Mouse (Mus musculus) gastrocnemius, postnatal 36 days (tissue): ENCODE measurements at regions not wholly inside any gene's neighbourhood (a gene's known extent, or its start where the extent isn't known, plus 50 kb on each side); places are given as distances from the start of the nearest gene placed in this dataset.
A peak's percentile ranks its signal among the peaks of the same experiment; 100 is the strongest.

Source experiments
- DNase-seq, 2 experiments: peaks; one replicate each; pipeline ENCODE4 v3.0.0; 2022
- intact Hi-C: fragments of 180-260 bp; cut with DNase I; formaldehyde crosslinking; loops from one replicate; pipeline ENCODE4 v1.15.1; 2025

DNA sequence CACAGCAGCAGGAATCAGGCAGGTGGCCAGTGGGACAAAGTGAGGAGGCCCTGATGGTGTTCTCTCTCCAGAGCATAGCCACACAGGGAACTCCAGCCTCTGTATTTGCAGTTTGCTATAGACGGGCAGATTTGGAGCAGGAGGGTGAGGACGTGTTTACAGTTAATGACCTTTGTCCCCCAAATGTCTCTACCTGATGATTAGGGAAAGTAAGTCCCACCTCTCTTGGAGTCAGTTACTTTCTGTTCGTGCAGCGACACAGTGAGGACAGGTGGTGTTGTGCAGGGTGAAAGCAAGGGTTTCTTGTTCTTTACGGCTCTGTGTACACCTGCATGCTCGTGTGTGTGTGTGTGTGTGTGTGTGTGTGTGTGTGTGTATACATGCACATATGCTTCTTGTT, 162.9 kb downstream of the Adra2a start:
- DNase-seq: no peak
- intact Hi-C loops: no loop called here

DNA sequence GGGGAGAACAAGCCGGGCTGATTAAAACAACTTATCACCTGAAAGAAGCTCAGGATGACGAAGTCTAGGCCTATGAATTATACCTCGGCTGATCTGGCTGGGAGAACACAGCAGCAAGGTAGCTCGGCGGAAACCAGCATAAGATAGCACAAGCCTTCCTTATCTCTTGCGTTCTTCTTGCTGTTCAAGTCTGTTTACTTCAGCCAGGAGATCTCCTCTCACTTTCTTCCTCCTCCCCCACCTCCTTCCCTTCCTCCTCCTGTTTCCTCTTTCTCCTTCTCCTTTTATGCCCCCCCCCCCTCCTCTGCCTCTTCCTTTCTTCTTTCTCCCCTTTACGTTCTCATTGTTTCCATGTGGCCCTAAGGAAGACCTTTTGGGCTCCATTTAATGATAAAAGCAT, 168.2 kb downstream of the Adra2a start:
- intact Hi-C loops: no loop called here
- no peak for DNase-seq

DNA sequence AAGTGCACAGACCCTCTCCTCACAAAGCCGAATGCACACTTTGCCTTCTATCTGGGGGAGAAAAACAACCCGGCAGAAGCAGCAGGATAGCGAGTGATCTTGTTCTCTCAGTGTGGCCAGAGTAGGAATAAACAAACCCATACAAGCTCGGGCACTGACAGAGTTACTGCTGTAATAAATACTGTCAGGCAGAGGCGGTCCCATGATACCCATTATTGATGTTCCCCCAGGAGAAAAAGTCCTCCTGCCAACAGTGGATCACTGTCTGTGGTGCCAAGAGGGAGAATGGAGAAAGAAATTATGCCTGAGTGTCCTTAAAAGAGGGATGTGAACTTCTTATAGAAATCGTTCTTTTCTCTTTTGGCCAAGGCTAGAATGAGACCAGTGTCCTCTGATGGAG, 200.2 kb downstream of the Adra2a start:
- intact Hi-C loops: no loop called here
- DNase-seq: no peak

DNA sequence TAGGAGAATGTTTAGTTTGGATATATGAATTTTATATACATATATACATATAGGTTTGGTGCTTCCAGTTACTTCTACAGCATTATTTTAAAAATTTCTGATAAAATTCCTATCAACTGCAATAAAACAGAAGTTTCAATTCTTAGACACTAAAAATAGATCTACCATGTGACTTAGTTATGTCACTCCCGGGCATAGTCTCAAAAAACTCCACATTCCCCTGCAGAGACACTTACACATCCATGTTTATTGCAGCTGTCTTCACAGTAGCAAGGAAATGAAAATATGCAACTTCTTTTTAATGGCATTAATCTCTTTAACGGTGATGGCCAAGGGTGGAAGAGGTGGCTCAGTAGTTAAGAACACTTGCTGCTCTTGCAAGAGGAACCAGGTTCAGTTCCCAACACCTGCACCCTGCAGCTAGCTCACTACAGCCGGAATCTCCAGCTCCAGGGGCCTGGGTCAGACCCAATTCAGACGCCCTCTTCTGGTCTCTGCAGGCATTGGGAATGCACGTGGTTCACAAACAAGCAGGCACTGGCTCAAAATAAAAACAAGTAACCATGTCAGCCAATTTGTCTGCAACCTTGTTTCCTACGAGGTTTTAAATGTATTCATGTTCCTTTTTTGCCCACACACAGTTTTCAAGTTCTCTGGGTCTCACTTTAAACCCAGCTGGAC, 204.4 kb downstream of the Adra2a start:
- DNase-seq: peak in 1 of 2 experiments; percentile 9
- intact Hi-C loops: loop anchor here (5.0 kb wide), 1 partner anchor 201 kb away; no protein-coding TSS in a partner anchor

DNA sequence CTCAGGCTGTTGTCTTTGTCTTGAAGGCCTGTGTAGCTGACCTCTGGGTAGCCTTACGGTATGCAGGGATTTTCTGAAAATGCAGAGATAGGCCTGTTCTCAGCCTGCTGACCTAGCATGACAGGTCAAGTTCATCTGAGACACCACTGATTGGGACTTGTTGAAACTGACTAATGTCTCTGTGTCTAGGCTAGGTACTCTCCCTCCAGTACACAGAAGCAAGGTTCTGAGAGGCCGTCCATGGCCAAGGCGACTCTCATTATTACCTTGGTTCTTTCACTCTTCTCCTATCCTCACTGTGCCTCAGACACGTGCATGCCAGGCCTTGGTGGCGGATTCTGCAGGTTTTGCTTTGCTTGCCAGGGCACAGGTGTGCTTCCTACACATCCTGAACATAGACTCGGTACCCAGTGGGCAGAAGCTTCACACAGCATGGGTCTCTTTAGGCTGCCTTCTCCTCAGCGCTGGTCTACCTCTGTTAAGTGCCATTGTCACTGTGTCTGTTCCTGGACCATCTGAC, 208.3 kb downstream of the Adra2a start:
- intact Hi-C loops: no loop called here
- no peak for DNase-seq

DNA sequence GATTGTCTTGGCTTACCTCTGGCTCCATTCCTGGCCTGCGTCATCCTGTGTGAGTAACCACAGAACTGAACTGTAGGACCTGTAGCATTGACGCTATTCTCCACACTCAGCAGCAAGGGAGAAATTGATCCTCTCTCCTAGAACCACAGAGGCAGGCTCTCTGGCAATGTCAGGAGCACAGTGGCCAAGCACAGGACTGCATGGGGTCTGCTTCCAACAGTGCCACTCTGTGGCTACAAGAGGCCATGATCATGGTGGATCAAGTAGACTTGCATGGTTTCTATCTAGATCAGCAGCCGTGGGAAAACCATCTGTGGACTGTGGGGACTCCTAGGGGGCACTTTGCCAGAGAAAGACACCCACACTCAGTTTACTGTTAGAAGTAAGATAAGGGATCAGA, 213.9 kb downstream of the Adra2a start:
- DNase-seq: no peak
- intact Hi-C loops: no loop called here

DNA sequence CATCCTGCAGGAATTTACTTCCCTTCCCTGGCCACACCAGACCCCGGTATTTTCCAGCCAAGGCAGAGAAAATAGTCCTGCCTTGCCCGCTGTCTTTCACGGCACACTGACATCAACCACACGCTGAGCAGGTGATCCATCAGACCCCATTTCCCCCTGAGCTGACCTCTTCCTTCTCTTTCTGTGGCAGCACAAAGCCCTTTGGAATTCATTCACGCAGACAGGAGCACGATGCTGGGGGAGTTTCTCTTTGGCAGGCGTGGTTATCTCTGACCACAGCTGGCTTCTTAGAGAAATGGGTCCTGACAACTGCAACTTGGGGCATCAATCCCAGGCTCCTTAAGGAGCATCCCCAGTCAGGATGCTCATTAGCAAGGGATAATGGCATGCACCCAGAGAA, 215.2 kb downstream of the Adra2a start:
- intact Hi-C loops: no loop called here
- no peak for DNase-seq

DNA sequence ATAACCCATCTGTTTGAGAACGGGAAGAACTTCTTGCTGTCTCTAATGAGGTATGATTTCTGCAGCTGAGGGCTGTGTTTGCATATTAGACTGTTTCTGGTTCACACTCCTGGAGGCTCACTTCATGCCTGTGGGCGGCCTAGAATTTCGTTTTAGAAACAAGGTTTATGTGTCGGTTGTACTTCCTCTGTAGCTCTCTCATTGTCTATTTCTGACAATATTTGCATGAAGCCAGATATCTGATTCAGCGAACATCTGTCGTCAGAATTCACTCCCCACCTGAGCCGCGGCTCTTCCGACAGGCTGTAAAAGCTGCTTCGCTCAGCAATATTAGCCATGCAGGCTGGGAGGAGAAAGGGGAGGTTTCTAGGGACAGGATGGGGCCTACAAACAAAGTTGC, 233.4 kb downstream of the Adra2a start:
- intact Hi-C loops: no loop called here
- no peak for DNase-seq

DNA sequence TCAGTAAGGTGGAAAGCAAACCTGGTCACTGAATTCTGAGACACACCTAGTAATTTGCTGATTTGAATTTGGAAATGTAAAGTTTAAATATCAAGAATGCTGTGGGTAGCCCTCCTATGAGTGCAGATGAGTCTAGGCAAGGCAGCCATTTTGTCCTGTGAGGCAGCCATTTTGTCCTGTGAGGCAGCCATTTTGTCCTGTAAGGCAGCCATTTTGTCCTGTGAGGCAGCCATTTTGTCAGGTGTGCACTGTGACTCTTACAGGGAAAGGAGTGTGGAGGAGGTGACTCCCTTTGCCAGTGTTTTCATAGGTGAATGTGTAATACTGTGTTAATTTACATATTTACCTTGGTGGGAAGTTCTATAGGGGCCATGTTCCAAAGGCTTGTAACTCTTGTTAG, 241.5 kb downstream of the Adra2a start:
- intact Hi-C loops: no loop called here
- no peak for DNase-seq

DNA sequence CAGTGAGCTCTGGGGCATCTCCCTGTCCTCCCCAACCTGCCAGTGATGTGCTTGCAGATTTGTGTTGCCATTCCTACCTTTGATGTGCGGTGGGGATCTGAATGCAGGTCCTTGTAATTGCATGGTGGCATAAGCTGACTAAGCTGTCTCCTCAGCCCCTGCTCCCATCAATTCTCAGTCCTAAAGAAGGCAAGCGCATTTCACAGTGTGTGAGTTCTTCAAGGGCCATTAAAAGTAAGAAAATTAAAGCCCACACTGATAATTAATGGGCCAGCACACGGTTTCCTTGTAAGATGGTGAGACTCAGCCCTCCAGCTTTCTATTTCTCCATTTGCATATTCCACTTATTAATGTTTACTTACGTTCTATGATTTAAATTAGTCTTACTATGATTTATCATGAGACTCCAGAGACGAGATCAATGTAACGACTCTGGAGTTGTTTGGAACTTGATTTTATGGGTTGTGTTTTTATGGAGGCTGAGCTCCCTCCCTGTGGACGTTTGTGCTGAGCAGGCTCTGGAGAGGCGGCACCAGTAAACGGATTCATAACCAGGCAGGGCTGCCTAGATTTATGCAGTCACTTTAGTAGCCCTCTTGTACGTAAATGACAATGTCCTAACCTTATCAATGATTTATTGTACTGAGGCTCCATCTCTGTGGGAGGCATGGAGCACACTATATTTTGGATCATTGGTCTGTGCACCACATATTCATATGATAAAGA, 253.9 kb downstream of the Adra2a start:
- DNase-seq: no peak
- intact Hi-C loops: no loop called here

DNA sequence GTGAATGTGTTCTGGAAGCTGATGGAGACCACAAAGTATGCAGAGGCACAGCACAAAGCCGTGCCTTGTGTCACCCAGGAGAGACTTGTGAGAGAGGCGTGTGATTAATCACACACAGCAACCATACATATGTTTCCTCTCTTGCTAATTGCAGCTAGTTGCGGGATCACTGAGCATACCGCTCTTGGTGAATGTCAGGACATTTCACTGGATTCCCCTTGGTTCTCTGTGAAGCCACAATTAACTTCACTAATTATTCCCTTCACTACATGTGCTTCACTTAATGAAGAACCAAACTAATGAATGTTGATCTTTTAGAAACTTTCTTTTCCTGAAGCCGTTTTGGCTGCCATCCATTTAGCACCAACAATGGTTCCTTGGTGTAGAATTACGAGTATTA, 267.3 kb downstream of the Adra2a start:
- intact Hi-C loops: no loop called here
- no peak for DNase-seq

DNA sequence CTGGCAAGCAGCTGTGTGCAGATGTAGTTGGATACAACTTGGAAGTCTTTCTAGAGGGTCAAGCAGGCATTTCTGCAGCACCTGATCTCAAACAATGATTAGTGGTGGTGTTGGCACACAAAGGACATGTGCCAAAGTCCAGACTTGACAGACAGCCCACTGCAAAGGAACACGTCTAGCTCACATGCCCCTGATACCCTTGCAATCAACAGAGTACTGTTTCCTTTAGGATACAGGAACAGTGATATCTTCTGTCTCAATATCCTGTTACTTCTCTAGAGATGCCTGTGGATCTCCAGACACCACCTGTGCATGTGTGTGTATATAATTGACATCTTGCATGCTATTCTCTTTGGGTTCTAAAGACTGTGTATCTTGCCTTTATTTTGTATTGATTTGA, 267.8 kb downstream of the Adra2a start:
- intact Hi-C loops: no loop called here
- DNase-seq: no peak

DNA sequence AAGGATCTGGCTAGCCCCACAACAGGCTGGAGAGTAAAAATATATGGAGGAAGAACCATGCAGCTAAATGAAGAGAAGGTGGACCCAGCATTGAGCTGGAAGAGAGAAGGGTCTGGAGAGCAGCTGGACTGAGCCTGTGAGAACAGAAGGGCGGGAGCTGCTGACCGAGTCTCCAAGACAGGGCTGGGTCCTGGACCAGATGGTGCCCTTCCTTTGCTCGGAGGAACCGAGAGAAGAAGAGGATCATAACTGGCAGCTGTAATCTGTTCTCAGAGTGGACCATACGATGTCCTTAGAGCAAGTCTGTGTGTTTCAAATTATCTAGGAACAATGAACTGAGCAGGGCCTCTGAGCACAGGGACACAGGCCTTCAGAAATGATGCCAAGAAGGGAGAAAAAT, 279.3 kb downstream of the Adra2a start:
- DNase-seq: no peak
- intact Hi-C loops: no loop called here

DNA sequence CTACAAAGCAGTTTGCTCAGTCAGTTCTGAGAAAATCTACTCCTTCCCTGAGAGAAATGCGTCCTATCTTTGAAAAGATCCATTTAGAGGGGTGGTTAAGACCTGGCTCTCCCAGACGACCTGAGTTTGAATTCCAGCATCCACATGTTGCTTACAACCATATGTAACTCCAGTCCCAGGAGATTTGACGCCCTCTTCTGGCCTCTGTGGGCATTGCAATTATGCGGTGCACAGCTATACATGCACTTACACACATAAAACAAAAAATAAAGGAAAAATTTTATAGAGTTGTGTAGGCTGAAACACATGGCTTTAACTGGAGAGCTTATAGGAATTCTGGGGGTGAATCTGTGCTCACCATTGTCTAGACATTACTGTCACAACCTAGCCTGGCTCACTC, 281.0 kb downstream of the Adra2a start:
- DNase-seq: no peak
- intact Hi-C loops: no loop called here

DNA sequence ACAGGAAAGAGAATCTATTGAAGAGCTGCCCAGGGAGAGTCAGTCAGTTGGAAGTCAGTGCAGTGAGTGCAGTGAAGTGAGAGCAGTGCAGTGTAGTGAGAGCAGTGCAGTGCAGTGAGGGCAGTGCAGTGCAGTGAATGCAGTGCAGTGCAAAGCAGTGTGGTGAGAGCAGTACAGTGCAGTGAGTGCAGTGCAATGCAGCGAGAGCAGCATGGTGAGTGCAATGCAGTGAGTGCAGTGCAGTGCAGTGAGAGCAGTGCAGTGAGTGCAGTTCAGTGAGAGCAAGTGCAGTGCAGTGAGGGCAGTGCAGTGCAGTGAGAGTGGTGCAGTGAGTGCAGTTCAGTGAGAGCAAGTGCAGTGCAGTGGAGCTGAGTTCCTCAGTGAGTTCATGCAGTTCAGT, 288.2 kb downstream of the Adra2a start:
- DNase-seq: no peak
- intact Hi-C loops: no loop called here

DNA sequence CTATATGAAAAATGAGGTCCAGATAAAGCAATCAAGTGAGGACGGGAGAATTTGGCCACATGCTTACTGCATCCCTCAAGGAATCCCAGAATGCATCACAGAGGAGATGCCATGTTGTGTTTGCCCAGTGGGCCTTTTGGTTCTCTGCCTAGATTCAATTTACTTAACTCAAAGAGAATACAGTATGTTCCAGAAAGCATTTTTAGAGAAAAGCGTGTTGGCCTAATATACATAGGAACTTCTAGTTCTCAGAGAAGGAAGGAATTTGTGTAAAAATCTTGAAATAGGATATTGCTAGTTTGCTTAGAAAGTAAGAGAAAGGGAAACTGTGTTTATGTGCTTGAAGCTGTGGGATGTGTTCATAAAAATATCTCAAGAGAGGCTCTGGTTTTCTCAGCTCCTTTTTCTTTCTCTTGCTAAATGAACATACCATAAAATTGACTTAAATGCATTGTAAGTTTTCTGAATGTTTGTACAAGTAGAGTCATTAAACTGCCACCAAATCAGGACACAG, 296.9 kb downstream of the Adra2a start:
- intact Hi-C loops: no loop called here
- no peak for DNase-seq

DNA sequence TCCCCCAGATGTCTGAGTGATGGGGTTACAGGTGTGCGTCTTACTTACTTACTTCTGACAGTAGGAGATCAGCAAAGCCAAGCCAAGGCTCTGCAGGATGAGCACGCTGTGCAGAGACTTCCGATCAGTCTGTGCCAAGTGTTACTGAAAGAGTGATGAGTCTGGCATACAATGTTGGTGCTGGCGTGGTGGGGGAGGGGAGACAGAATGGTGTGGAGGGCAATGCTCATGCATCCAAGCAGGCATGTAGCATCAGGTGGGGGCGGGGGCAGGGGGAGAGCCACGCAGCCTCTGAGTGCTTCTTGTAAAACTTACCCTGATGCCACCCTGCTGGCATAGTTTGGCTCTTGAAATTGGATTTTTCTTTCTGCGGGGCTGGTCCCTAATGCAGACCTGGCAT, 315.8 kb downstream of the Adra2a start:
- intact Hi-C loops: no loop called here
- DNase-seq: no peak

DNA sequence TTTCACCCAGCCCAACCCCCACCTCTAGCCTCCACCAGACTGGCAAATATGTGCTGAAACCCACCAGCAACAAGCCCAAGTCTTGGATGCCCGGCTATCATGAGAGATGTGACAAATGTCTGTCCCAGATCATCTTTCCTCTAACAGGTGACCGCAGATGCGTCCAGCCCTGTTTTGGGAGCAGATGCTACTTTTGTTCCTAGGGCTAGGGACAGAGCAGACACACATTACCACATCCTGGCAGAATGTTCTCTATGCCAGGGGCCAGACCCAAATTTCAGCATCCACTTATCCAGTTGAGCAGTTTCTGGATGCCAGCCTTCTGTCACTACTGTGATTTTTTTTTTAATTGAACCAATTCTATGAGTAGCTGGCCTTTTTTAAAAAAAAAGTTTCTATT, 316.7 kb downstream of the Adra2a start:
- intact Hi-C loops: no loop called here
- no peak for DNase-seq

DNA sequence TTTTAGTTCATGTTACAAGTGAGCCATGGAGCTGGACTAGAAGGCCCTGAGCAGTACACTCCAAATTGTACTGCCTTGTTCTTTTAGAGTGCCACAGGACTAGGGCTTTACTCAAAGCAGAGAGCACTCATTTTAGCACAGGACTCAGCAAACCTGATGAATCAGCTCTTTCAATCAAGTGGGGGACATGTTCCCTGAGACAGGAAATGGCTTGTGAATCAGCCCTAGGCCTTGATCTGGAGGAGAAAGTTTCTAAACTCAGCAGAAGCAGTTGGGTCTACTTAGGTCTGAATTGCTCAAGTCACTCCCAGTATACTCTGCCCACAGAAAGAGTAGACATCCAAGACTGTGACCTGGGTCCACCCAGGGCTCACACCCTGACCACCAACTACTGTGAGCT, 341.1 kb downstream of the Adra2a start:
- no peak for DNase-seq
- intact Hi-C loops: no loop called here

DNA sequence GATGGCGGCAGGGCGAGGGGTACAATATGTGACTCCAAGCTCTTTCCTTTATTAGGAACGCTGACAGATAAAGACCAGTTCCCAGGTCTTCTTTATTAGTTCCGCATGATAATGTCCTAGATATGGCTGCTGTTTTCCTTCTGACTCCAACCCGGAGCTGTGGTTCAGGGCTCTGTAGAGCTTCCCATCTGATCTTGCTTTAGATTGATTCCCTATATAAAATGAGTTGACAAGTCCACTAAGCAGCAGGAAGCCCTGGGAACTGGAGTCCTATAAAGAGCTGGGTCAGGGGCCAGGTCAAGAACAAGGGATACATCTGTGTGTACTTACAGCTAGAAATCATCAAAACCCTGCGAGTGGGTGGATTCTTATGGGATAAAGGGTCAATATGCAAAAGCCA, 347.5 kb downstream of the Adra2a start:
- no peak for DNase-seq
- intact Hi-C loops: no loop called here

DNA sequence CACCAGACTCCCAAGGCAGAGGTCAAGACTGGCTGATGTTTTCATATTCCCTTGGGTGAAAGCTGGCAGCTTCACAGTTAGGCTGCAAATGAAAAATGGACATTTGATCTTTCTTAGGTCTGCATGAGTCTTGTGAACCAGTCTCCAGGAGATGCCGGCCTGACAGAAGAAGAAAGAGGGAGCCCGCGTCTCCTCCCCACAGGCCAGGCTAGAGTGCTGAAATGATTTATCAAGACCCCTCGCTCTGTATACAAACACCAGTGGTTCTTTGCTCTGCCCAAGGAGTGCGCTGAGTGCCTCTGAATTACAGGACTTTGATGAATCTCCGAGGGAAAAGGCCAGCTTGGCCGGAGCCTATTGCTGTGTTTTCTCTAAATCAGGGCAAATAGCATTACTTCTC, 355.7 kb downstream of the Adra2a start:
- intact Hi-C loops: no loop called here
- no peak for DNase-seq

DNA sequence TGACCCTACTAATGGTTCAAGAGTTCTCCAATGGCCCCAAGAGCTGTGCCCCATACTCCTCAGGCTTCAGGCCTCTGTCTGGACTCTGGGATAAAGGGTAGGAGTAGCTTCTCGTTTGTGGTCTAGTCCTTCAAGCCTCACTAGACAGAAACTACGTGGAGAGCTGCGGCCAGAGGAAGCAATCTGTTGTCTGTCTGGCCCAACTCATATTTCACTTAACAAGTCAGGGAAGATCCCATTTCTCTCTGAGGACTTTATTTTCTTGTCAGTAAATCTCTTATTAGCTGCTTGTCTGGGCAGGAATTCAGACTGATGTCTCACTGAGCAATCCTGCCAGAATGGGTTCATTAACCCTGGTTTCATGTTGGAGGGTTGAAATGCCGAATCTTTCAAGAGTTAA, 364.0 kb downstream of the Adra2a start:
- intact Hi-C loops: no loop called here
- DNase-seq: no peak
